Mouse (Mus musculus) megakaryocyte, embryonic 14.5 days (primary cell): ENCODE results near the gene Xylt2. TPM values are rescaled to one million over a fixed set of nuclear protein-coding genes. Genes with fewer than 3 reads are reported as not detected.

Experiments used
- H3K27me3 ChIP-seq: replicated peaks from 2 replicates; pipeline ENCODE3; 2012; ENCODE audit warnings: inconsistent platforms
- H3K36me3 ChIP-seq: replicated peaks from 2 replicates; pipeline ENCODE3; 2012; ENCODE audit warnings: low read length, inconsistent platforms, mixed read lengths
- H3K4me1 ChIP-seq: 2 replicates; pipeline ENCODE4 v1.6.1; 2012; ENCODE audit warnings: inconsistent platforms
- H3K4me3 ChIP-seq: replicated peaks from 2 replicates; pipeline ENCODE3; 2012; ENCODE audit warnings: moderate library complexity, mild to moderate bottlenecking, inconsistent platforms
- H3K9me3 ChIP-seq: 2 replicates; pipeline ENCODE4 v1.6.1; 2012; ENCODE audit warnings: inconsistent platforms
- FLI1 ChIP-seq: IDR thresholded peaks from 2 replicates; pipeline ENCODE4 v1.6.1; 2012; ENCODE audit warnings: low read length, inconsistent platforms, mixed read lengths
- GATA1 ChIP-seq: IDR thresholded peaks from 3 replicates; pipeline ENCODE4 v1.6.1; 2012; ENCODE audit warnings: mixed read lengths, low read length, inconsistent platforms, borderline replicate concordance
- polyA plus RNA-seq: library from polyadenylated mRNA; stranded (reverse); fragments of >175 nt; gene quantifications from 2 replicates; pipeline ENCODE4 v1.2.3, GENCODE M21; 2012; ENCODE audit warnings: low replicate concordance; ENCODE audit not compliant: insufficient read depth

The Xylt2 gene
- polyA plus RNA-seq, 1 experiment, result 18.2 TPM

- Histone ChIP-seq H3K4me3 (no peak overlapping the region), H3K27me3 (peaks cover 10% of the 10 kb centered on the region), H3K4me1 (peaks cover 22% of the 10 kb centered on the region), H3K9me3 (peaks cover 16% of the 10 kb centered on the region), H3K36me3 (no peaks in the 10 kb centered on the region)
- TF ChIP-seq FLI1, result no peak
- TF ChIP-seq GATA1, result no peak
Measured at GRCm38 (mm10) chr11:94620766-94621457, 56.4 kb downstream of the Xylt2 start.

GRCm38 (mm10) chr11:94617646-94618045 is 59.7 kb downstream of the Xylt2 start:
- H3K4me1 ChIP-seq, result peaks cover 34% of the 10 kb centered on the region
- H3K36me3 ChIP-seq, result no peaks in the 10 kb centered on the region
- no peak for TF ChIP-seq FLI1
- no peak for TF ChIP-seq GATA1
- peaks cover 19% of the 10 kb centered on the region for H3K27me3 ChIP-seq
- H3K4me3 ChIP-seq, result no peak overlapping the region
- peaks cover 19% of the 10 kb centered on the region for H3K9me3 ChIP-seq

- Histone ChIP-seq H3K27me3 (peaks cover 19% of the 10 kb centered on the region), H3K36me3 (no peaks in the 10 kb centered on the region), H3K4me3 (no peak overlapping the region), H3K4me1 (peaks cover 22% of the 10 kb centered on the region), H3K9me3 (peaks cover 19% of the 10 kb centered on the region)
- no peak for TF ChIP-seq FLI1
- TF ChIP-seq GATA1, result no peak
Measured at GRCm38 (mm10) chr11:94615494-94615893, 61.8 kb downstream of the Xylt2 start.

- no peaks in the 10 kb centered on the region for H3K36me3 ChIP-seq
- H3K9me3 ChIP-seq, result peaks cover 19% of the 10 kb centered on the region
- no peak overlapping the region for H3K4me3 ChIP-seq
- H3K4me1 ChIP-seq, result peaks cover 26% of the 10 kb centered on the region
- H3K27me3 ChIP-seq, result peaks cover 19% of the 10 kb centered on the region
- TF ChIP-seq FLI1, result no peak
- no peak for TF ChIP-seq GATA1
Measured at GRCm38 (mm10) chr11:94614603-94615002, 62.7 kb downstream of the Xylt2 start.

Other genes starting within 250 kb of the Xylt2 start
- gene Cacna1g, start 203.3 kb downstream of the Xylt2 start, polyA plus RNA-seq, result not detected in 2 replicates
- not detected in 2 replicates for gene Spata20, start 191.3 kb downstream of the Xylt2 start, polyA plus RNA-seq
- gene Epn3, start 177.5 kb downstream of the Xylt2 start, polyA plus RNA-seq, result not detected in 2 replicates
- not detected in 2 replicates for gene Mycbpap, start 155.8 kb downstream of the Xylt2 start, polyA plus RNA-seq
- 0.92 and 2.2 TPM in 2 replicates for gene Rsad1, start 128.3 kb downstream of the Xylt2 start, polyA plus RNA-seq
- gene Chad, start 112.5 kb downstream of the Xylt2 start, polyA plus RNA-seq, result 0.45 TPM in 1 of 2 replicates, not detected in the other
- 12.9 and 26.6 TPM in 2 replicates for gene Acsf2, start 75.6 kb downstream of the Xylt2 start, polyA plus RNA-seq
- 85.5 and 96.0 TPM in 2 replicates for gene Lrrc59, start 47.7 kb downstream of the Xylt2 start, polyA plus RNA-seq
- gene Mrpl27, start 23.7 kb downstream of the Xylt2 start, polyA plus RNA-seq, result 5.8 and 93.0 TPM in 2 replicates
- 6.0 and 9.3 TPM in 2 replicates for gene Eme1, start 23.6 kb downstream of the Xylt2 start, polyA plus RNA-seq
- not detected in 2 replicates for gene Gm11541, start 27.0 kb upstream of the Xylt2 start, polyA plus RNA-seq
- gene Cdc34b, start 64.3 kb upstream of the Xylt2 start, polyA plus RNA-seq, result not detected in 2 replicates
- gene Tmem92, start 105.2 kb upstream of the Xylt2 start, polyA plus RNA-seq, result not detected in 2 replicates